Mouse (Mus musculus) liver, embryonic 15.5 days (tissue): ENCODE measurements around the gene Naa11. TPM values are rescaled to one million over a fixed set of nuclear protein-coding genes. Genes with fewer than 3 reads are reported as not detected.

Experiments
- ATAC-seq: fragments of 200-750 bp; cut with Nextera tagmentation; 2 replicates; pipeline ENCODE4 v1.8.0; 2017; ENCODE audit warnings: moderate number of reproducible peaks, mild to moderate bottlenecking, moderate library complexity; ENCODE audit not compliant: insufficient read depth
- H3K27ac ChIP-seq: fragments of 300-500 bp; sonication (generic); replicated peaks from 2 replicates; pipeline ENCODE4 v1.5.1; 2015; ENCODE audit warnings: mild to moderate bottlenecking, inconsistent platforms
- H3K27me3 ChIP-seq: fragments of 300-500 bp; sonication (generic); 2 replicates; pipeline ENCODE4 v1.6.1; 2015; ENCODE audit warnings: mild to moderate bottlenecking, inconsistent platforms
- H3K36me3 ChIP-seq: fragments of 300-500 bp; sonication (generic); replicated peaks from 2 replicates; pipeline ENCODE4 v1.6.1; 2015; ENCODE audit warnings: moderate library complexity, mild to moderate bottlenecking, inconsistent platforms
- H3K4me1 ChIP-seq: fragments of 300-500 bp; sonication (generic); replicated peaks from 2 replicates; pipeline ENCODE4 v1.6.1; 2015; ENCODE audit warnings: inconsistent platforms
- H3K4me2 ChIP-seq: fragments of 300-500 bp; sonication (generic); 2 replicates; pipeline ENCODE4 v1.6.1; 2015; ENCODE audit warnings: moderate library complexity, mild to moderate bottlenecking, inconsistent platforms
- H3K4me3 ChIP-seq: fragments of 300-500 bp; sonication (generic); replicated peaks from 2 replicates; pipeline ENCODE4 v1.5.1; 2015; ENCODE audit warnings: mild to moderate bottlenecking, inconsistent platforms
- H3K9ac ChIP-seq: fragments of 300-500 bp; sonication (generic); 2 replicates; pipeline ENCODE4 v1.6.1; 2015; ENCODE audit warnings: moderate library complexity, mild to moderate bottlenecking, inconsistent platforms
- H3K9me3 ChIP-seq: fragments of 300-500 bp; sonication (generic); replicated peaks from 2 replicates; pipeline ENCODE4 v1.6.1; 2016; ENCODE audit warnings: inconsistent platforms
- WGBS: fragments of 180-500 bp; shearing (Covaris S2); methylation state at CpG from one replicate; pipeline ENCODE4 v1.1.7; 2015; ENCODE audit warnings: mixed read lengths; ENCODE audit not compliant: insufficient replicate concordance; 5-methylcytosine and 5-hydroxymethylcytosine counted together
- polyA plus RNA-seq: library from polyadenylated mRNA; unstranded; fragments of >200 nt; fragmentation: Nextera tagmentation; extraction: Ambion mirVana; gene quantifications from 2 replicates; pipeline ENCODE4 v1.2.1, GENCODE M21; 2015

Gene Naa11
- polyA plus RNA-seq: not detected in 2 replicates

DNA sequence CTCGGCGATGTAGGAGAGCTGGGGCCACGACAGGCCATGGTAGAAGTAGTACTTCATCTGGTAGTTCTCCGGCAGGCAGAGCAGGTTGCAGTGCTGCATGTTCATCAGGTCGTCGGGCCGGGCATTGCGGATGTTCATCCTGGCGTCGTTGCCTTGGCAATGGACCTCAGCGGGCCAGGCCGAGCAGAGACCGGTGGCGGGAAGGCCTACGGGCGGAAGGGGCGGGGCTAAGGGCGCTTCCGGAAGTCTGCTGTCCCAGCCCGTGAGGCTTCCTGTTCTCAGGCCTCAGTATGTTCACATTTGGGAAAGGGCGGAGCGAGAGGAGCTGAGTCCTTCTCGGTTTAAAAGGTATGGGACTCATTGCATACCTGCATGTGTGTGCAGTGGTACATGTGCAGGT lies at the start of gene Naa11:
Gene Naa11 (minus strand): TSS at position 220 of the 400 bp plus-strand sequence.
- Histone ChIP-seq H3K27ac (no peak within 1 kb of the TSS), H3K4me1 (no peaks in the 10 kb centered on the region), H3K9me3 (no peaks in the 10 kb centered on the region), H3K4me3 (no peak within 1 kb of the TSS), H3K36me3 (no peaks in the 10 kb centered on the region), H3K4me2 (no peak within 1 kb of the TSS), H3K9ac (no peak within 1 kb of the TSS), H3K27me3 (no peaks in the 10 kb centered on the region)
- WGBS: 83% methylated on average over 23 of the region's 23 CpGs
- ATAC-seq: no peak

DNA sequence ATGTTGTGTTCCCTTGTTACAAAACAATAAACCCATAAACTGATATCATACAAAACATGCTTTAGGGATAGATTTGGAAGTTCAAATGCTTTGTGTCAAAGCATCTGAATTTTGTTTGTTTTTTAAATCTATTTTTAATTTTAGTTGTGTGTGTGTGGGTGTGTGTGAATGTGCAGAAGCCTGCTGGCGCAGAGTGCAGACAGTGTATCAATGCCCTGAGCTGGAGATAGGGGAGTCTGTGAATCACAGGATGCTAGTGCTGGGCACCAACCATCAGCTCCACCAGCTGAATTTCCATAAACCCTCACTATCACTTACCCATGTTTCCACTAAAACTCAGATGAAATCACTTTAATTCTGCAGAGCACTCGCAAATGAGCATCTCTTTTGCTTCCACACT lies 40.3 kb upstream of the Naa11 start:
- Histone ChIP-seq H3K4me3 (no peak overlapping the region), H3K27ac (no peak overlapping the region), H3K9me3 (no peaks in the 10 kb centered on the region), H3K9ac (no peak overlapping the region), H3K36me3 (no peaks in the 10 kb centered on the region), H3K4me1 (no peaks in the 10 kb centered on the region), H3K4me2 (no peak overlapping the region), H3K27me3 (no peaks in the 10 kb centered on the region)
- WGBS: 67% methylated on average over 2 of the region's 2 CpGs
- no peak for ATAC-seq

DNA sequence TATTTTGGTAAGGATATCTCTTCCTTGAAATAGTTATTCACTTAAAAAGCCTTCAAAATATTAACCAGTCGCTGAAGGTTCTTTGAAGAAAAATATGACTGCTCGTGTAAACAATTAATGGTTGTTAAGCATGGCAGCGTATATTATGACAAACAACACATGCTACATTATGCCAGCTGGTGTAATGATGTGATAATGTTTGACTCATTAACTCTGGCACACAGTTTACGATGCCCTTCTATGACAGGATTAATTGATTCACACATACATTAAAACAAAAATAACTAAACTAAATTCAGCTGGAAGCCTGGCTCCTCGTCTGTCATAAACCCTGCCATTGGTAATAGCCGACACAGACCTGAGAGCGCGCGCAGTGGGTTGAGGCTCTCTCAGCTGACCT lies 37.8 kb upstream of the Naa11 start:
- no peaks in the 10 kb centered on the region for H3K4me1 ChIP-seq
- H3K9me3 ChIP-seq: no peaks in the 10 kb centered on the region
- H3K9ac ChIP-seq: no peak overlapping the region
- no peak overlapping the region for H3K27ac ChIP-seq
- ATAC-seq: no peak
- no peaks in the 10 kb centered on the region for H3K27me3 ChIP-seq
- no peak overlapping the region for H3K4me3 ChIP-seq
- WGBS: 68% methylated on average over 9 of the region's 9 CpGs
- H3K36me3 ChIP-seq: no peaks in the 10 kb centered on the region
- no peak overlapping the region for H3K4me2 ChIP-seq

DNA sequence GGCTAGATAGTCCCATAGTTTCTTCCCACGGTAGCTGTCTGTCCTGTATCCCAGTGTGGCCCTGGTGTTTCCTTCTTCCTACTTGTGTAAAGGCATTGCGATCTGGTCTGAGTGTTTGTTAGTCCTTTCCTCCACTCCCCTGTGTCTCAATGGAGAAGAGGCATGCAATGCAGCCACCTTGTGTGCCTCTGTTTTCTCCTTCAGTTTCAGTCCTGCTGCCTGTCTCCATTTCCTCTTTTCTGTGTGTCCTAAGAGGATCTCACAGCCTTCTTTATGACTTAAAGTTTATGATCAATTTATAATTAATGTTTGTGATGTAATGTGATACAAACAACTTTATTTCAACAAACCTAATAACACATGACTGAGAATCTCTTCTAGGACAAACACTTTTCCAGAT lies 29.5 kb upstream of the Naa11 start:
- Histone ChIP-seq H3K9ac (no peak overlapping the region), H3K36me3 (no peaks in the 10 kb centered on the region), H3K27me3 (no peaks in the 10 kb centered on the region), H3K4me3 (no peak overlapping the region), H3K4me2 (no peak overlapping the region), H3K9me3 (no peaks in the 10 kb centered on the region), H3K4me1 (no peaks in the 10 kb centered on the region), H3K27ac (no peak overlapping the region)
- WGBS: 60% methylated on average over 2 of the region's 2 CpGs
- no peak for ATAC-seq

DNA sequence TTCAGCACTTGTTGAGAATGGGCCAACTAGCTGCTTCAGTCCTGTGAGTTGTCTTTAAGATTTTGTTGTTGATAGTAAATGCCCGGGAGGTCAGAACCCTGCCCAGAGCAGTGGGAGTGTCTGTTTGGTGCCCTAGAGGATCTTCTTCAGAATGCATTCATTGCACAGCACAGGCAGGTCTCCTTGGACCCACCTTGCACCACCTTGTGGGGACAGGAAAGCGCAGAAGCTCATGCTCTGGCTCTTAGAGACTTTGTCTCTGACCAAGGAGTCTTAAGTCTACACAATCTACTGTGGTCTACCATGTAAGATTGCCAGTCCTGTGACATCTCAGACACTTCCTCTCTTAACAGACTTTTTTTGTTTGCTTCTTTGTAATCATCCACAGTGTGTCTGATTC lies 25.0 kb upstream of the Naa11 start:
- no peak overlapping the region for H3K4me3 ChIP-seq
- H3K27me3 ChIP-seq: no peaks in the 10 kb centered on the region
- H3K9me3 ChIP-seq: no peaks in the 10 kb centered on the region
- H3K9ac ChIP-seq: no peak overlapping the region
- no peaks in the 10 kb centered on the region for H3K36me3 ChIP-seq
- no peak overlapping the region for H3K27ac ChIP-seq
- 52% methylated on average over 2 of the region's 2 CpGs for WGBS
- ATAC-seq: no peak
- H3K4me1 ChIP-seq: no peaks in the 10 kb centered on the region
- no peak overlapping the region for H3K4me2 ChIP-seq

DNA sequence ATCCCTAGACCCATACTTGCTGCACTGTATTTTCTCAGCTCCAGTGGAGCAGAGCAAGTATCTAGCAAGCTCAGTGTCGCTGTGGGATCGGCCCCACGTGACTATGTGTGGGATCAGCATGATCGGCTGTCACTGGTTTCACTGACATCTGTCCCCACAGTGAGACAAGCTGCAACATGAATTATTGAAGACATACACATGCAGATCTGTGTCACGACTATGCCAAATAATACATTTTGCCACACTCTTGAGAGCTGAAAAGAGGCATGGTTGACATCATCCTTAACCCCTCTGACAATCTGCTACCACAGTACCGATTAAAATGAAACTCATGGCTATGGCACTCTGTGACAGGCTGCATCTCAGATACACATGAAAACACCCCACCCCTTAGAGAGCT lies 23.7 kb upstream of the Naa11 start:
- no peaks in the 10 kb centered on the region for H3K36me3 ChIP-seq
- WGBS: 65% methylated on average over 6 of the region's 6 CpGs
- H3K4me1 ChIP-seq: no peaks in the 10 kb centered on the region
- H3K9me3 ChIP-seq: no peaks in the 10 kb centered on the region
- H3K27me3 ChIP-seq: no peaks in the 10 kb centered on the region
- H3K9ac ChIP-seq: no peak overlapping the region
- no peak for ATAC-seq
- H3K27ac ChIP-seq: no peak overlapping the region
- H3K4me3 ChIP-seq: no peak overlapping the region
- no peak overlapping the region for H3K4me2 ChIP-seq

DNA sequence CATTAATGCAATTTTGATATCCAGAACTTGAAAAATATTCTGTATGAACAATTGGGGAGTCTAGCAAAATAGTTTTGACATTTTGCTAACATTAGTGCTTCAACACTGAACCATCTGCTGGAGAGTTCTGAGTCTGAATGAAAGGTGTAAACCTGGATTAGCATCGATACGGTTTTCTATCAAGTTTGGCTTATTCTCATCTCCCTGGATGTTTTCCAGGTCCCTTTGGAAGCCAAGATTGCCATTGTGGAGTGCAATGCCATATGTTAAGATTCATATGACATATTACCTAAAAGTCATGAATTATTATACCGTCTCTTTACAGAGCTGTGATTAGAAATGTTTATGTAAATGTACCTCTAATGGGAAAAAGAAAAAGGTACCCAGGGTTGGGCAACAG lies 21.5 kb upstream of the Naa11 start:
- H3K4me1 ChIP-seq: no peaks in the 10 kb centered on the region
- no peak for ATAC-seq
- H3K4me3 ChIP-seq: no peak overlapping the region
- H3K36me3 ChIP-seq: no peaks in the 10 kb centered on the region
- H3K9ac ChIP-seq: no peak overlapping the region
- H3K27ac ChIP-seq: no peak overlapping the region
- H3K9me3 ChIP-seq: no peaks in the 10 kb centered on the region
- WGBS: 59% methylated on average over 3 of the region's 3 CpGs
- H3K4me2 ChIP-seq: no peak overlapping the region
- H3K27me3 ChIP-seq: no peaks in the 10 kb centered on the region

DNA sequence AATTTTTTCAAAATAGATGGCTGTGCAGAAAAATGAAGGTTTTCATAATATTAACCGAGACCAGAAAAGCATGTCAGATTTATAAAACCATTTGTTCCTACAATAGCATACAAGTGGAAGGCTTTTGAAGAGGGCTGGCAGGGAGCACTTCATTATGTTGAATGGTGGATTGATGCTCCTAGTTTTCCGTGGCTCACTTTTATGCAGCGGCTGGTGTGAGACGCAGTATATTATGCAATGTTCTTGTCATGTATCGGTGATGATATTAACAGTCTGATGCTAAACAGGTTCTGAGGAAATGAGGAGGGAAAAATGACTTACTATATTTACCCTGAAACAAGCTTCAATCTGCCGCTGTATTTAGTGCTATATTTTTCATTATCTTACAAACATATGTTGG lies 18.0 kb upstream of the Naa11 start:
- Histone ChIP-seq H3K4me3 (no peak overlapping the region), H3K27ac (no peak overlapping the region), H3K9me3 (no peaks in the 10 kb centered on the region), H3K4me1 (no peaks in the 10 kb centered on the region), H3K4me2 (no peak overlapping the region), H3K27me3 (no peaks in the 10 kb centered on the region), H3K36me3 (no peaks in the 10 kb centered on the region), H3K9ac (no peak overlapping the region)
- 78% methylated on average over 6 of the region's 6 CpGs for WGBS
- ATAC-seq: no peak

DNA sequence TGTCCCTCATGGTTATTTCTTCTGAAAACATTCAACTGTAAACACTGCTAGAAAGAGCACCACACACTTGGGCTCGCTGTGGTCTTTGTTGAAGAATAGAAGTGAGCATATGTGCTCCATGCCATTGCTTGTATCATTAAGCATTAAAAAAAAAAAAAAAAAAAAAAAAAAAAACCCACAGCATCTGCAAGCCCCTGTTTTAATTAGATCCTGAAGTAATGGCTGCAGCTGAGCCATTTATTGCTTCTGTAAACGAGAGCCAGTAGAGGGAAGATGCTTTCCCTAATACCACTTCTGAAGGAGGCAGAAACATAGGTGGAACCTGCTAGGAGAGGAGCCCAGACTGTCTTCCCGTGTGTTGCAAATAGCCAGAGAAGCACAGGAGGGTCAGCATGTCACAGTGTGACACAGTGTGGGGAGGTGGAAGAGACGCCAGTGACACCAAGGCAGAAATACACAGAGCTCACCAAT lies 17.1 kb upstream of the Naa11 start:
- no peak for ATAC-seq

DNA sequence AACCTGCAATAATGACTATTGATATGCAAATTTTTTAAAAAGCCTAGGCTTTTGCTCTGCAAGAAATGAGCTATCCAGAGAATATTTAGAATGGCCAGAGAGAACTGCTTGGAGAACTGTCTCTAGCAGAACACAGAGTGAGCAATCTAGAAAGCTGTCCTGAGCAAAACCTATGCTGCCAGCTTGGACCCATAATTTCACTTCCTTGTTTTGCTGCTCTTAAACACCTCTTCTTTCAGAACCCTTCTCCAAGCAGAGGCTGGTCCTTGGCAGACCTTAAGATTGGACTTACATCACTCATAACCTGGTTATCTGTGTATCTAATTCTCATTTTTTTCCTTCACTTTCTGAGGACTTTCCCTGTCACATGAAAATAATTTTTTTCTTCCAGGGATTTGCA lies 8.9 kb upstream of the Naa11 start:
- no peak overlapping the region for H3K9ac ChIP-seq
- H3K9me3 ChIP-seq: no peaks in the 10 kb centered on the region
- no peaks in the 10 kb centered on the region for H3K4me1 ChIP-seq
- H3K27me3 ChIP-seq: no peaks in the 10 kb centered on the region
- H3K4me2 ChIP-seq: no peak overlapping the region
- H3K36me3 ChIP-seq: no peaks in the 10 kb centered on the region
- no peak overlapping the region for H3K4me3 ChIP-seq
- no peak overlapping the region for H3K27ac ChIP-seq
- no peak for ATAC-seq

More for the DNA sequence above, 17.1 kb upstream of the Naa11 start:
- H3K4me2 ChIP-seq: no peak overlapping the region
- H3K27ac ChIP-seq: no peak overlapping the region
- H3K4me1 ChIP-seq: no peaks in the 10 kb centered on the region
- WGBS: 47% methylated on average over 4 of the region's 4 CpGs
- H3K27me3 ChIP-seq: no peaks in the 10 kb centered on the region
- H3K9ac ChIP-seq: no peak overlapping the region
- no peaks in the 10 kb centered on the region for H3K36me3 ChIP-seq
- no peaks in the 10 kb centered on the region for H3K9me3 ChIP-seq
- no peak overlapping the region for H3K4me3 ChIP-seq

DNA sequence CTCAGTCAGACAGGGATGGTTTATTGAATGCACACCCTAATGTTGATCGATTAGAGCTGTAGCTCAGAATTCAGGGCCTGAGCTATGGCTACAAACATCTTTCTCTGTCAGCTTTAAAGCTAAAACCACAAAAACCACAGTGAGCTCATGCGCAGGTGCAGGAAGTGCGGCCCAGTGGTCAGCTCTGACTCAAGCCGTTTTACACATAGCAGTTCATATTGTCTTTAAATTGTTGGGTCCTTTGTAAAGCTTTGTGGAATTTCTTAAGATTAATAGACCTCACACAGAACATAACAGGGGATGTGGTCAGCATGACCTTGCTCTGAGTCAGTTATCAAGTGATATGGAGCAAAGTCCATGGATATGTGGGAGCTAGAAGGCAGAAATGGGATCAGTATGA lies 5.4 kb upstream of the Naa11 start:
- Histone ChIP-seq H3K9me3 (no peaks in the 10 kb centered on the region), H3K4me1 (no peaks in the 10 kb centered on the region), H3K9ac (no peak overlapping the region), H3K4me2 (no peak overlapping the region), H3K27ac (no peak overlapping the region), H3K36me3 (no peaks in the 10 kb centered on the region), H3K27me3 (no peaks in the 10 kb centered on the region), H3K4me3 (no peak overlapping the region)
- no peak for ATAC-seq
- WGBS: 17% methylated on average over 4 of the region's 4 CpGs

DNA sequence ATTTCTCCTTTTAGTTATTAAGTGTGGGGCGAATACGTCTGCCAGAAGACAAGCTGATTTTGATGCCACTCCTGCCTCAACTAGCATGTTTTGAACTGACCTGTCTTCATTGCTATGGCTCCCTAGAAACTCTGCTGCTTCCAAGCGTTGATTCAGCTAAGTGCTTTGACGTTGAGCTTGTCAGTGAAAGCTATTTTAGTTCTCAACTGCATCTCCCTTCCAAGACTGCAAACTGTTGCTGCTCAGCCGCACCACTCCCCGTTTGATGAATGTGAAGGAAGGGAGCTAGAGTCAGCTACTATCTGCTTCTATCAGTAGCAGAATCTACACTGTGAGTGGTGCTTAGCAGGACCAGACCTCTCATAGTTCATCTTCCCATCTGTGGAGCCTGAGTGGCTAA lies 4.6 kb downstream of the Naa11 start:
- no peaks in the 10 kb centered on the region for H3K4me1 ChIP-seq
- no peak for ATAC-seq
- no peak overlapping the region for H3K27ac ChIP-seq
- H3K9ac ChIP-seq: no peak overlapping the region
- H3K27me3 ChIP-seq: no peaks in the 10 kb centered on the region
- H3K36me3 ChIP-seq: no peaks in the 10 kb centered on the region
- 67% methylated on average over 6 of the region's 6 CpGs for WGBS
- no peak overlapping the region for H3K4me3 ChIP-seq
- H3K4me2 ChIP-seq: no peak overlapping the region
- no peaks in the 10 kb centered on the region for H3K9me3 ChIP-seq
